Mouse (Mus musculus) E14TG2a.4 (cell line): ENCODE measurements around the gene Adipor2.

Source experiments
- CTCF ChIP-seq: conservative IDR thresholded peaks from 2 replicates; pipeline ENCODE4 v1.5.1; 2014; ENCODE audit warnings: low read length
- POU5F1 ChIP-seq: IDR thresholded peaks from 2 replicates; pipeline ENCODE4 v1.6.1; 2014; ENCODE audit warnings: low read length, borderline replicate concordance

- TF ChIP-seq CTCF (no peak), POU5F1 (no peak)
Measured at GRCm38 (mm10) chr6:119333831-119334230, 83.7 kb downstream of the Adipor2 start.
